Mouse (Mus musculus) forebrain, embryonic 13.5 days (tissue): ENCODE data around the gene Pcbp1. TPM values are rescaled to one million over a fixed set of nuclear protein-coding genes. Genes with fewer than 3 reads are reported as not detected.

ENCODE experiments used
- ATAC-seq: fragments of 200-750 bp; cut with Nextera tagmentation; 2 replicates; pipeline ENCODE4 v1.8.0; 2017
- H3K27ac ChIP-seq: fragments of 300-500 bp; sonication (generic); 2 replicates; pipeline ENCODE4 v1.5.1; 2015; ENCODE audit warnings: inconsistent platforms, mild to moderate bottlenecking, moderate library complexity
- H3K27me3 ChIP-seq: fragments of 300-500 bp; sonication (generic); 2 replicates; pipeline ENCODE4 v1.6.1; 2015; ENCODE audit warnings: mild to moderate bottlenecking, inconsistent platforms
- H3K36me3 ChIP-seq: fragments of 300-500 bp; sonication (generic); 2 replicates; pipeline ENCODE4 v1.6.1; 2015; ENCODE audit warnings: mild to moderate bottlenecking, inconsistent platforms; ENCODE audit not compliant: poor library complexity, severe bottlenecking
- H3K4me1 ChIP-seq: fragments of 300-500 bp; sonication (generic); 2 replicates; pipeline ENCODE4 v1.6.1; 2015; ENCODE audit warnings: inconsistent platforms
- H3K4me2 ChIP-seq: fragments of 300-500 bp; sonication (generic); 2 replicates; pipeline ENCODE4 v1.6.1; 2015; ENCODE audit warnings: inconsistent platforms, mild to moderate bottlenecking, moderate library complexity
- H3K4me3 ChIP-seq: fragments of 300-500 bp; sonication (generic); 2 replicates; pipeline ENCODE4 v1.5.1; 2015; ENCODE audit warnings: mild to moderate bottlenecking, inconsistent platforms
- H3K9ac ChIP-seq: fragments of 300-500 bp; sonication (generic); 2 replicates; pipeline ENCODE4 v1.6.1; 2015; ENCODE audit warnings: mild to moderate bottlenecking, inconsistent platforms
- H3K9me3 ChIP-seq: fragments of 300-500 bp; sonication (generic); replicated peaks from 2 replicates; pipeline ENCODE4 v1.6.1; 2016; ENCODE audit warnings: inconsistent platforms
- WGBS: fragments of 180-500 bp; shearing (Covaris S2); methylation state at CpG from one replicate; pipeline ENCODE4 v1.1.7; 2015; 5-methylcytosine and 5-hydroxymethylcytosine counted together
- polyA plus RNA-seq: library from polyadenylated mRNA; unstranded; fragments of >200 nt; fragmentation: Nextera tagmentation; extraction: Ambion mirVana; gene quantifications from 2 replicates; pipeline ENCODE4 v1.2.1, GENCODE M21; 2015

Gene Pcbp1
- polyA plus RNA-seq, 1 experiment from 2014 or later = 245 TPM

- H3K36me3 ChIP-seq = no peaks in the 10 kb centered on the region
- H3K9me3 ChIP-seq = no peaks in the 10 kb centered on the region
- H3K27me3 ChIP-seq = no peaks in the 10 kb centered on the region
- H3K4me1 ChIP-seq = peaks cover 19% of the 10 kb centered on the region
- H3K9ac ChIP-seq = peak overlapping the region; percentile 63
- H3K27ac ChIP-seq = peak overlapping the region; percentile 98
- ATAC-seq = peak; percentile 97
- H3K4me3 ChIP-seq = peak overlapping the region; percentile 25
- peak overlapping the region; percentile 49 for H3K4me2 ChIP-seq
- WGBS = 3% methylated on average over 24 of the region's 24 CpGs
Measured at GRCm38 (mm10) chr6:86487358-86488148, 38.6 kb downstream of the Pcbp1 start.

DNA sequence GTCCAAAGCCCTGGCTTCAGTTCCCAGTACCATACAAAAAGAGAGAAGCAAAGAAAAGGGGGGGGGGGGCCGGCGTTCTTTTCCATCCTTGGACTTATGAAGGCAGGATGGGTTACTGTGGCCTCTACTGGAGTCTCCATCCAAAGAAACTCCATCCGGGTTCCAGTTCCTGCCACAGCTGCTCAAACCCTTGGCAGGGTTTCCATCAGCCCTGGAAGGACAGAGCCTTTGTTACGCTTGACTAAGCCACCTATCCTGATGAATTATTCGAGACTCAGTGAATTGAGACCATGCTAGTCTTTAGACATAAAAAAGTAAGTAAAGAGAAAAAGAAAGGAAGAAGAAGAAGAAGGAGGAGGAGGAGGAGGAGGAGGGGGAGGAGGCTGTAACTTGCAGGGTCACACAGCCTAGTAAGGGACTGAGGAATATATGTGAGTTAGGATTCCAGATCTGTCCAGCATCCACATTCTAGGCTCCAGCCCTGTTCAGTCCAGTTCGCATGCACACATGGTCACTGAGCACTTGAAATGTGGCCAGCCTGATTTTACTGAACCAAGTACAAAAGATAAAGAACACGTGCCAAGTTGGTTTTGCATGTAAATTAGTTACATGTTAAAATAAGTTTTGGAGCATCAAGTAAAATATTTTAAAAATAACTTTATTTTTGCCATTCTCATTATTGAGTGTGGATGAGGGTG is 40.0 kb downstream of the Pcbp1 start:
- Histone ChIP-seq H3K4me1 (peaks cover 19% of the 10 kb centered on the region), H3K27me3 (no peaks in the 10 kb centered on the region), H3K27ac (no peak overlapping the region), H3K4me3 (no peak overlapping the region), H3K9me3 (no peaks in the 10 kb centered on the region), H3K9ac (no peak overlapping the region), H3K4me2 (no peak overlapping the region), H3K36me3 (no peaks in the 10 kb centered on the region)
- ATAC-seq = no peak
- 62% methylated on average over 6 of the region's 7 CpGs for WGBS

DNA sequence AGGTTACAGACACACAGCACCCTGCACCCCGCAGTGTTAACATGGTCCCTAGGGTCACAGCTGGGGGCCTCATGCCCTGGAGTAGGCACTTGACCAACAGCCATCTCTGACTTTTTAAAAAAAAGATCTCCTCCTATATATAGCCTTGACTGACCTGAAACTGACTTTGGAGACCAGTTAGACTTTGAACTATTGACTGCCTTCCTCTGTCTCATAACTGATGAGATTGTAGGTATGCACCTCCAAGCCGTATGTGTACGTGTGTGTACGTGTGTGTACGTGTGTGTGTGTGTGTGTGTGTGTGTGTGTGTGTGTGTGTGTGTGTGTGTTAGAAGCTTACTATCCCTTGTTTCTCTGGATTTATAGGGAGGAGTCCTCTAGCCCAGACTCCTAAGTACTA is 44.2 kb downstream of the Pcbp1 start:
- Histone ChIP-seq H3K4me1 (peaks cover 9% of the 10 kb centered on the region), H3K27ac (no peak overlapping the region), H3K9ac (no peak overlapping the region), H3K4me3 (no peak overlapping the region), H3K9me3 (no peaks in the 10 kb centered on the region), H3K4me2 (no peak overlapping the region), H3K36me3 (no peaks in the 10 kb centered on the region), H3K27me3 (no peaks in the 10 kb centered on the region)
- 94% methylated on average over 5 of the region's 5 CpGs for WGBS
- no peak for ATAC-seq

GRCm38 (mm10) chr6:86480189-86480831 is 45.8 kb downstream of the Pcbp1 start:
- no peak for ATAC-seq
- Histone ChIP-seq H3K4me1 (peaks cover 5% of the 10 kb centered on the region; the same call in 1 of the 2 replicates), H3K9ac (no peak overlapping the region), H3K9me3 (no peaks in the 10 kb centered on the region), H3K4me3 (no peak overlapping the region), H3K36me3 (no peaks in the 10 kb centered on the region), H3K4me2 (no peak overlapping the region), H3K27ac (no peak overlapping the region), H3K27me3 (no peaks in the 10 kb centered on the region)
- 45% methylated on average over 9 of the region's 9 CpGs for WGBS

DNA sequence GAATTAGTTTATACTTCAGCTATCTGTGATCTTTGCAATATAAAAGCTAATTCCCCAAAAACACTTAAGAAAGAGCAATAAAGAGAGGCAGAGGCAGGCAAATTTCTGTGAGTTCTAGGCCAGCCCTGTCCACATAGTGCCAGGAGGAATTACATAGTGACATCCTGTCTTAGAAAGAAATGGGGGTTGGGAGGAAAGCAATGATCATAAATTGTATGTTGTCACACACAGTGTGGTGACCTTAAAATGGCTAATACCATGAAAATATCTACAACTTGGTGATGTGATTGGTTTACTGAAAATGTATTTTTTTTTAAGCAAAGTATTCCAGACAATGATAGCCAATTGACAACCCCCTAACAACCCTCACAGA is 46.3 kb downstream of the Pcbp1 start:
- H3K27ac ChIP-seq = no peak overlapping the region
- H3K36me3 ChIP-seq = no peaks in the 10 kb centered on the region
- H3K4me1 ChIP-seq = peaks cover 5% of the 10 kb centered on the region; the same call in 1 of the 2 replicates
- no peak overlapping the region for H3K4me3 ChIP-seq
- no peak overlapping the region for H3K4me2 ChIP-seq
- H3K9me3 ChIP-seq = no peaks in the 10 kb centered on the region
- H3K9ac ChIP-seq = no peak overlapping the region
- no peak for ATAC-seq
- H3K27me3 ChIP-seq = no peaks in the 10 kb centered on the region

DNA sequence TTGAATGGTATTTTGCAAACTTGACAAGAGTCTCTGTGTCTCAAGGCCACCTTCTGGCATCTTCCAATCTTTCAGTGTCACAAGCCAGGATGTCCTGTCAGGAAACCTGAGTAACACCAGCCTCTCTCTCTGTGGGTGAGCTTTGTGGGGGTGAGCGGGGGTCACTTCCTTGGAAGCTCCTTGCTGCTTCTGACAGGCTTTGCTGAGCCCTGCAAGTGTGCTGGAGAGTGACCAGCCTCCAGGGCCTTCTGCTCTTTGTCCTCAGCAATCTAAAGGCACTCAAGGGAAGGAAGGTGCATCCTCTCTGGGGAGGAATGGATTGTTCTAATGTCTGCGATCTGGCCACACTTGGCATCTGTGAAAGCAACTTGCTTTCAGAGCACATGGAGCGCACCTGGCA is 46.8 kb downstream of the Pcbp1 start:
- Histone ChIP-seq H3K36me3 (no peaks in the 10 kb centered on the region), H3K9me3 (no peaks in the 10 kb centered on the region), H3K4me3 (no peak overlapping the region), H3K9ac (no peak overlapping the region), H3K27ac (no peak overlapping the region), H3K4me2 (no peak overlapping the region), H3K27me3 (no peaks in the 10 kb centered on the region), H3K4me1 (peaks cover 5% of the 10 kb centered on the region; the same call in 1 of the 2 replicates)
- WGBS = 75% methylated on average over 3 of the region's 3 CpGs
- no peak for ATAC-seq

- ATAC-seq = no peak
- no peak overlapping the region for H3K27ac ChIP-seq
- H3K4me1 ChIP-seq = peaks cover 16% of the 10 kb centered on the region
- H3K27me3 ChIP-seq = no peaks in the 10 kb centered on the region
- H3K36me3 ChIP-seq = no peaks in the 10 kb centered on the region
- 87% methylated on average over 5 of the region's 5 CpGs for WGBS
- no peaks in the 10 kb centered on the region for H3K9me3 ChIP-seq
- H3K4me3 ChIP-seq = no peak overlapping the region
- no peak overlapping the region for H3K9ac ChIP-seq
- H3K4me2 ChIP-seq = no peak overlapping the region
Measured at GRCm38 (mm10) chr6:86476931-86477330, 49.2 kb downstream of the Pcbp1 start.

GRCm38 (mm10) chr6:86475462-86476167 is 50.5 kb downstream of the Pcbp1 start:
- no peaks in the 10 kb centered on the region for H3K27me3 ChIP-seq

DNA sequence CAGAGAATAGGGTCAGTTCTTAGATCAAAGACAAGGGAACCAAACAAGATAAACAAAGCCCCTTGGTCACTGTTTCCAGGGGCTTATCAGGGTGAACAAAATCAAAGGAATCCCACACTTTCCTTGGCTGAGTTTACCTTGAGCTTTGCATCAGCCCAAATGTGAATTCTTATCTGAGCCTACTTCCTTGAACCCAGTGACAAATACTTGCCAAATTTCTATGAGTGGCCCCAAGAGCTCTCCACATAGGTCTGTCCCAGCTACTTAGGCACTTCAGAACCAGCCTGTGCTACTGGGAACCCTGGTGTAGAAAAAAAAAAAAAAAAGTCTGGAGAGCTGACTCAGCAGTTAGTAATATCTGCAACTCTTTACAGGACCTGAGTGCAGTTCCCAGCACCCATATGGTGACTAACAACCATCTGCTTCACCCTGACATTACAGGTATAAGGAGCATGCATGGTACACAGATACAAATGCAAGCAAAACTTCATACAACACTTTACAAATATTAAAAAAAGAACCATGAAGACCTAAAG is 51.4 kb downstream of the Pcbp1 start:
- no peak overlapping the region for H3K4me2 ChIP-seq
- ATAC-seq = no peak

More at GRCm38 (mm10) chr6:86475462-86476167, 50.5 kb downstream of the Pcbp1 start:
- Histone ChIP-seq H3K27ac (no peak overlapping the region), H3K4me3 (no peak overlapping the region), H3K36me3 (no peaks in the 10 kb centered on the region), H3K9me3 (no peaks in the 10 kb centered on the region), H3K4me1 (peaks cover 20% of the 10 kb centered on the region), H3K9ac (no peak overlapping the region), H3K4me2 (no peak overlapping the region)
- WGBS = 88% methylated on average over 9 of the region's 9 CpGs
- ATAC-seq = no peak

More for the DNA sequence above, 51.4 kb downstream of the Pcbp1 start:
- H3K27ac ChIP-seq = no peak overlapping the region
- peaks cover 7% of the 10 kb centered on the region; the same call in 1 of the 2 replicates for H3K36me3 ChIP-seq
- no peaks in the 10 kb centered on the region for H3K9me3 ChIP-seq
- H3K27me3 ChIP-seq = no peaks in the 10 kb centered on the region
- H3K4me3 ChIP-seq = no peak overlapping the region
- H3K9ac ChIP-seq = no peak overlapping the region
- H3K4me1 ChIP-seq = peaks cover 17% of the 10 kb centered on the region
